Mouse (Mus musculus): ENCODE data around the gene Plod2.
A peak's percentile ranks its signal among the peaks of the same experiment; 100 is the strongest.

Plod2 gene

DNA sequence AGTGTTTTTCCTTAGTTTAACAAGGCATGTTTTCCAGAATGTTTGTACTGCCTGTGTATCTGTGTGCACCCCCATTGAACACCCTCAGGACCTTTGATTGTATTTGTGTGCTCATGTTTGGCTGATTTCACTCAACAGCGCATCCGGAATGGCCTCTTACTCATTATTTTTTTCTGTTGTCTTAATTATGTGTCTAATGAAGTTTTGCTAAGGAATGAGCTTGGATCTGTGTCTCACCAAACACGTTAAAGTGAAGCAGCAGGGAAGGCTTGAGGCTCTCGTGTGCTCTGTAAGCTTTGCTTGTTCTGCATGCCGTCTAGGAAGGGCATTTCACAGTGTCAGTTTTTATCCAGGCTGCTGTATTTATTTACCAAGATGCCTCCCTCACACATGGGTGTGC, 59.5 kb downstream of the Plod2 start:
- DNase-seq, result no peak

DNA sequence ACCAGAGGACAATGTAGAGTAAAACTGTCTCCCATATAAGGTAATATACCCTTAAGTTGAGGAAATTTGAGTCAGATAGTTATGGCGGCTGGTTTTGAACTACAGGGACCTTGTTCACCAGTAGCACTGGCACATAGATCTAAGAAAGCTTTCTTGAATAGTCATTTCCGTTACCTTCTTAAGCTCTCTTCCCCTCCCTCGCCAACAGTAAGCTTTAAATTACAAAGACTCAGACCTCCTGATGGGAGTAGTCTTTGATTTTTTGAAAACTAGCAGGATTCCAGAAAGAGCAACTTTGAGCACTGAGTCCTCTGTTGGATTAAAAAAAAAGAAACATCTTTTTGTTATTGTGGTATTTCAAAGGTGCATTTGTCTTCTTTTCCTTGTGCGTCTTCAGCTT, 61.5 kb downstream of the Plod2 start:
- DNase-seq, result no peak

DNA sequence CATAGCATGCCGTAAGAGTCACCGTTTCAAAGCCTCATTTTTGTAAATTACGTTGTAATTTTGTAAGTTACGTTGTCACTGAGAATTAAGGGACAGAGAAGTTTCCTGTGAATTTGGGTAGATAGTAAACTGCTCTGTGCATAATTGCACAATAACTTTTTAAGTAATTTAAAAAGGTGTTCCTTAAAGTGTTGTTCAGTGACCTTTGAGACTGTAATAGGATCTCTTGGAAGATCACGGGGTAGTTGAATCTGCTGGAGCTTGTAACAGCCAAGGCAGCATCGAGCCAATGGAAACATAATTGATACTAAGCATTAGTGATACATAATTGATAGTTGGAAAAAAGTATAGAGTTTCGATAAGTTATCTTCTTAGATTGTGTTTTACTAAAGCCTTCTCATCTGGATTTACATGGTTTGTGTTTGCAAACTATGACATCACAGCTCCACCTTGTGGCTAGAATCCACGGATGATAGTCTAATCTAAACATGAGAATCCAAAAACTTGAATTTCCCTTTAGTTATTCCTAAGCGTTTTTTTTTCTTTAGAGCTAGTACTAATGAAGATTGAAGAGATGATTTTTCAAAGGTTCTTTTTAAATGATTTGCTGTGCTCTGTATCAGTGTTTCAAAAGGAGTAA, 68.7 kb downstream of the Plod2 start:
- peak; percentile 70 to 75 for DNase-seq

DNA sequence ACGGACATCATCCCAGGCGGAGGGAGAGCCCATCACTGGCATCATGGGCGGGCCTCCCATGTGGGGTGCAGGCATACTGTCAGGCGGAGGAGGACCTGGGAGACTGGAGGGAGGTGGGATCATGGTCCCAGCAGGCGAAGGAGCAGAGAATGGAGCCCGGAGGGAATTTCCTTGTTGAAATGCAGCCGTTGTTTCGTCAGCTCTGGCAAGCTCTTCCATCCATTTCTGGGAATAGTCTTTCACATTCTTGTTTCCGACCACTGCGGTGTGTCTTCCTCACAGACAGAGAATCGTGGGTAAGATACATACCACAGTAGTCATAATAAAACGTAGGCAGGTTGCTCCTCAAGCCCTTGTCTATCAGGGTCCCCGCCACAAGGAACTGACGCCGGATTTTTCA, 70.6 kb downstream of the Plod2 start:
- no peak for DNase-seq

DNA sequence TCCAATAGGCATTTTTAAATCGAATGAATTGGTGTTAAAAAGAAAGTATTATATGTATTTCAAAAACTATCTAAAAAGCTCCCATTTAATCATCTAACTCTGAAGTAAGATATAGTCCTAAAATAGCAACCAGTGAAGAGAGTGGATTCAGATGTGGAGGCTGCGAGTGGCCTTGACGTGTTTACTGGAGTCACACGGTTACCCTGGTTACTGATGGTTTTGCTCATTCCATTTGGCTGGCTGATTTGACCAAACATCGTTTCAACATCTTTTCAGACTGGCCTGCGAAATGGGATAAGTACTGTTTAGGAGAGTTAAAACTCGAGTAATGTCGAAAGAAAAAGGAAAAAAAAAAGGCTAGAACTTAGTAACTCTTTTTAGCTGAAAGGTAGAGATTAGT, 71.2 kb downstream of the Plod2 start:
- DNase-seq, result no peak

DNA sequence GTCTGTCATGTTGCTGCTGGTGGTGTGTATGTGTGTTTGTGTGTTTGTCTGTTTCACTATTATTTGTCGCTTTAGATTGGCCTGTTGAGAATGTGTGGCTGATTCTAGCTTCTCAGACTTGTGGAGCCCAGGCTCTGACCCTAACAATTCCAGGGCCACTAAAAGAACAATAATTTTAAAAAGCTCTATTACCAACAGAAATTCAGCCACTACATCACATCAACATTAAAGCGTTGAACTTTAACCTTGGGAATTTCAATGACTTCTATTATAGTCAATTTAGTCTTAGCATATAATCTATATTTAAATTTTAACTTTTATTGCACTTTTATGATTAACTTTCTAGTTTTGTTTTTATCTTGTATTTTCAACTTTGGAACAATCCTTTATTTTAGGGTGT, 74.4 kb downstream of the Plod2 start:
- DNase-seq, result no peak

DNA sequence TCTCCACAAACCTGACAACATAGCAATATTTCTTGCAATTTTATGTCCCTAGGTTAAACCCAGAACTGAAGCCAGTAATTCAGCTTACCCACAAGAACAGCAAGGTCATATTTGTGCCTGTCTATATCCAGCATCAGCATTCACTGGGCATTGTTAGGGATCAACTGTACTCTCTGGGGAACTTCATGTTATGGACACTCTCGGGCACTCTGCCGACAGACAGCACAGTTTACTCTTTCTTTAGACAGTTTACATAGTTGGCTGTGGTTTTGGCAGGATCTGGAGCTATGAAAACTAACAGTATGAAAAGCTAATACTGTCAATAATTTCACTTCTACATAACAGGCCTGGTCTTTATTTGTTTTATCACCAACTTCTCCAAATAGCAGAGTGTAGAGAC, 75.4 kb downstream of the Plod2 start:
- DNase-seq, result no peak

DNA sequence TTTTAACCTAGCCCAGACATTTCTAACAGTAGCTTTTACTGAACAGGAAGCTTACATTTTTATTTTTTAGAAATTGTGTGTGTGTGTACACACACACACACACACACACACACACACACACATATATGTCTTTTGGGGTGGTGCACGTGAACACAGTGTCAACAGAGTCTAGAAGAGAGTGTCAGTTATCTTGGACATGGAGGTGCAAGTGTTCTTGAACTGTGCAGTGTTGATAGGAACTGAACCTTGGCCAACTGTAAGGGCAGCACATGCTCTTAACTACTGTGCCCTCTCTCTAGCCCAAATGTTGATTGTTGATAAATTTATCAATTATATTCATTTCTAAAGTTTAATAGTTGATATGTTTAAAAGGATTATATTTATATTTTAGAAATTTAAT, 78.1 kb downstream of the Plod2 start:
- DNase-seq, result no peak

DNA sequence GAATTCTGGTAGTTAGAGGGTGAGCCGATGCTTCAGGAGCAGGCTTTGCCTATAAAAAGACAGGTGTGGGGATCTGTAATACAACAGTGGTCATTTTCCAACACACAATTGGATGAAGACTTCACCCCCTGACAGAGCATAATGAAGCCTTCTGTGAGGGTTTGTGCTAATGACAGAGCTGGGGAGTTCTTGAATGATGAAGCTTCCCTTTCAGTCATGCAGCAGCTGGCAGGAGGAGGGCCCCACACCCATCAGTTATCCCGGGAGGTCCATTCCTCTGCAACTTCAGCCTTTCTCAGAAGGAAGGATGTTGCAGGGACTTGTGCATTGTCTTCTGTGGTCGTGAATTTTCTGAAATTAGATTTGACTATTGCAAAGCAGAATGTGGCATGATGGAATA, 79.2 kb downstream of the Plod2 start:
- DNase-seq, result no peak

DNA sequence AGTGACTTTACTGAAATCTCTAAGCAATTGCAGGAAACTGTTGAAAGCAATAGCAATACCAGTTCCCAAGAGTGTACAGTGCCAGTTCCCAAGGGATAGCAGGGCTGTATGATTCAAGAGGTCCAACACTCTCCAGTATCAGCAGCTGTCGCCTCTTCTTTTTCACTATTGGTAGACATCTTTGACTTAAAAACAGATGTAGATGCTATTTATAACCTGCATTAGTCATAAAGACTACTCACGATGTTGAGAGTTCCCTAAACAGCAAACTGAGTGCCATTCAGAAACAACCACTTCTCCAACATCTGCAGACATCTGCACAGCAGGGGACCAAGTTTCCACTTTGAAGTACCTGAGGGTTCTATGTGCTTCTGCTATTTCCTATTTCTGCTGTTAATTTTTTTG, 79.9 kb downstream of the Plod2 start:
- DNase-seq, result no peak

DNA sequence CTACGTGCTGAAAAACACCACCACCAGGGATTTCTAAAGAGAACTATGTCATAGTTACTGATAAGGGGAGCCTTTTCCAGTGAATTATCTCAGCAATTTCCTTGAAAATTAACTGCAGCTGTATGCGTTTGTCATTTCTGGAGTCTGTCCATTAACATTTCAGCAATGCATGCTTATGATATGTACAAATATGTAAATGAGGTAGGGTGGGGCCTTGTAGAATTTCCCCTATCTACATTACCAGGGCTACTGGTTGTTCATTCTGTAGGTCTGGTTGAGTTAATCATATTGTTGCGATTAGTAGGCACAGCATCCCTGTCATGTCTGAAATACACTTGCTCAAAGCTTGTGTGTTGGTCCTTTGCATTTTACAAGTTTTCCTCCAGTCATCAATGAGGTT, 92.8 kb downstream of the Plod2 start:
- no peak for DNase-seq

DNA sequence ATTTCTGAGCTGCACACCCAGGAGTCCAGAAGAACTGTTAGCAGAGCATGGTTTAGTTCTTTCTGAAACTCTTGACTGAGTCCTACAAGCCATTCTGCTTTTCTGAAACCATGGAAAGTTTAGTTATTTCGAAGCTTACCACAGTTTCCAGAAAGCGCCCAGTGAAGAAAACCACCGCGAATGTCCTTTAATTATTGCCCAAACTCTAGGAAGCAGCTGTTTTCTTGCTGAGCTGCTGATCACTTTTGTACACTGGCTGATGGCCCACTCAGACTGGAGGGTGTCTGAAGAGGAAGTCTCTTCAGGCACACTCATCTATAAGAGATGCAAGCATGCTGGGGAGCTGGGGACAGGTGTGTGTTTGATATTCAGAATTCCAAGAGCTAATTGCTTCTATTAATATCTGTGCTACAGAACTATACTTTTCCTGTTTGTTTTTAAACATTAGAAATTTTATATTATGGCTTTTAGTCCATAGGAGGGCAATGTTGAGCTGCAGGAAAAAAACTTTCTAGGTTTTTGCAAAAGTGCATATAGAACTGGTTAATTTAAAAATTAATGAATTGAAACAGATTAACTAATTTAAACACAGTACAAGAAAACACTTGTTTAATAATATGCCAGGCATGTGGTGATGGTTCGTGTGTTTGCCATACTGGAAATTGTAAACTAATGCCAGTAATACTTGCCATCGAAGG, 97.3 kb downstream of the Plod2 start:
- DNase-seq, result peak; percentile 23 to 29

DNA sequence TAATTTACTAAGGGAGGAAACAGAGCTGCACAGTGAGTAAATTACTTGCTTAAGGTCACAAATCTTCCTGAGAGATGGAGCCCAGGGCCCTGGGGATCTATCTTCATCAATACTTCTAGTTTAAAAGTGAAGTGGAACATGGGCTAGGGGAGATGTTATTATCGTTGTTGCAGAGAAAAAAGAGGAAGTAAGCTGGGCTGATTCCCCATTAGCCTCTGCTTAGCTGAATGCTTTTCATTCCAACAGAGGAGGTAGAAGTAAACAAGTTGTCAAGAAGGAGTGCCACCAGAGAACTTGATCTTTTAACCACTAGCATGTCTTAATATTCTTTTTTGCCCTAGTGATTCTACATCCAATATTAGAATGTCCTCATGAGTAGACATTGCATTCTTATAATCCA, 99.7 kb downstream of the Plod2 start:
- DNase-seq, result no peak
